Mouse (Mus musculus): ENCODE data around the gene Rasgef1b. TPM values are rescaled to one million over a fixed set of nuclear protein-coding genes. Genes with fewer than 3 reads are reported as not detected.

Gene Rasgef1b
- total and polyA plus RNA-seq, 2 experiments = 4.0 to 20.4 TPM

DNA sequence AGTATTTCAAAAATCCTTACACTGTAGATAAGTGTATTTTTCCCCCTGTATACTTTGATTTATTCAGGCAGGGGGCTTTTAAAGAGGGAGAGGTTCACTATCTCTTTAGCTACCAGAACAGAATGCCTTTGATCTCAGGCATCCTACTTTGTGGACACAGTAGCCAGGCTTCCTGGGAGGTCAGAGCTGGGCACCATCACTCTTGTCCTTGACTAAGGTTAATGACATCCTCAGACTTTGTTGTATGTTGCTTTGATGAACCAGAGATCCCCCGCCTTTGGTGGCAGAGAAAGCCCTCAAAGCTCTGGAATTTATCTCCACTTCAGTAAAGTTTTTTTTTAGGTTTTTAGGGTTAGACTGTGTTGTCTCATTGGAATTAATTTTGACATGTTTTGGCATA, 343.8 kb downstream of the Rasgef1b start:
- peaks cover 11% of the 10 kb centered on the region for H3K4me1 ChIP-seq (ENCODE audit: control insufficient read depth, insufficient read depth, low read length)
- H3K27ac ChIP-seq (replicated peaks; ENCODE audit: insufficient read depth, low read depth, low read length) = no peak overlapping the region
- no peaks in the 10 kb centered on the region for H3K27me3 ChIP-seq (ENCODE audit: control insufficient read depth, insufficient read depth, low read length)
- WGBS = 91% methylated on average over 1 of the region's 1 CpGs
- no peaks in the 10 kb centered on the region for H3K36me3 ChIP-seq (ENCODE audit: control insufficient read depth, insufficient read depth, low read length)
- TF ChIP-seq CTCF (IDR thresholded peaks at IDR 0.05; ENCODE audit: low read depth, low read length) = no peak
- TF ChIP-seq POLR2A (IDR thresholded peaks at IDR 0.05; ENCODE audit: extremely low read depth, insufficient read depth, low read length) = no peak
- H3K79me2 ChIP-seq (ENCODE audit: control insufficient read depth, insufficient read depth, low read length) = no peaks in the 10 kb centered on the region
- H3K4me3 ChIP-seq (ENCODE audit: insufficient read depth, low read depth, low read length) = no peak overlapping the region
- no peak for DNase-seq (ENCODE audit: extremely low read depth, low read depth, low spot score)
- H3K9ac ChIP-seq (ENCODE audit: low read depth, low read length) = no peak overlapping the region

GRCm38 (mm10) chr5:99383783-99384281, 345.0 kb downstream of the Rasgef1b start:
- H3K36me3 ChIP-seq (ENCODE audit: control insufficient read depth, insufficient read depth, low read length) = no peaks in the 10 kb centered on the region
- TF ChIP-seq CTCF (IDR thresholded peaks at IDR 0.05; ENCODE audit: low read depth, low read length) (no peak), POLR2A (IDR thresholded peaks at IDR 0.05; ENCODE audit: extremely low read depth, insufficient read depth, low read length) (no peak)
- H3K4me1 ChIP-seq (ENCODE audit: control insufficient read depth, insufficient read depth, low read length) = peaks cover 12% of the 10 kb centered on the region
- H3K4me3 ChIP-seq (ENCODE audit: insufficient read depth, low read depth, low read length) = no peak overlapping the region
- H3K27ac ChIP-seq (replicated peaks; ENCODE audit: insufficient read depth, low read depth, low read length) = no peak overlapping the region
- H3K79me2 ChIP-seq (ENCODE audit: control insufficient read depth, insufficient read depth, low read length) = no peaks in the 10 kb centered on the region
- WGBS = 88% methylated on average over 13 of the region's 13 CpGs
- no peak for DNase-seq (ENCODE audit: extremely low read depth, low read depth, low spot score)
- no peaks in the 10 kb centered on the region for H3K27me3 ChIP-seq (ENCODE audit: control insufficient read depth, insufficient read depth, low read length)
- no peak overlapping the region for H3K9ac ChIP-seq (ENCODE audit: low read depth, low read length)

GRCm38 (mm10) chr5:99382786-99383185, 346.1 kb downstream of the Rasgef1b start:
- WGBS = 52% methylated on average over 5 of the region's 5 CpGs
- Histone ChIP-seq H3K4me1 (ENCODE audit: control insufficient read depth, insufficient read depth, low read length) (peaks cover 2% of the 10 kb centered on the region; the same call in 1 of the 2 replicates), H3K4me3 (ENCODE audit: insufficient read depth, low read depth, low read length) (no peak overlapping the region), H3K27me3 (ENCODE audit: control insufficient read depth, insufficient read depth, low read length) (no peaks in the 10 kb centered on the region), H3K79me2 (ENCODE audit: control insufficient read depth, insufficient read depth, low read length) (no peaks in the 10 kb centered on the region), H3K9ac (ENCODE audit: low read depth, low read length) (no peak overlapping the region), H3K36me3 (ENCODE audit: control insufficient read depth, insufficient read depth, low read length) (no peaks in the 10 kb centered on the region), H3K27ac (replicated peaks; ENCODE audit: insufficient read depth, low read depth, low read length) (no peak overlapping the region)
- peak; percentile 60 for DNase-seq (ENCODE audit: extremely low read depth, low read depth, low spot score)
- TF ChIP-seq POLR2A (IDR thresholded peaks at IDR 0.05; ENCODE audit: extremely low read depth, insufficient read depth, low read length) (no peak), CTCF (IDR thresholded peaks at IDR 0.05; ENCODE audit: low read depth, low read length) (no peak)

GRCm38 (mm10) chr5:99381639-99382038, 347.2 kb downstream of the Rasgef1b start:
- H3K36me3 ChIP-seq (ENCODE audit: control insufficient read depth, insufficient read depth, low read length) = no peaks in the 10 kb centered on the region
- H3K79me2 ChIP-seq (ENCODE audit: control insufficient read depth, insufficient read depth, low read length) = no peaks in the 10 kb centered on the region
- 92% methylated on average over 2 of the region's 2 CpGs for WGBS
- no peaks in the 10 kb centered on the region for H3K27me3 ChIP-seq (ENCODE audit: control insufficient read depth, insufficient read depth, low read length)
- DNase-seq (ENCODE audit: extremely low read depth, low read depth, low spot score) = peak; percentile 58
- no peak for TF ChIP-seq CTCF (IDR thresholded peaks at IDR 0.05; ENCODE audit: low read depth, low read length)
- no peak for TF ChIP-seq POLR2A (IDR thresholded peaks at IDR 0.05; ENCODE audit: extremely low read depth, insufficient read depth, low read length)
- H3K4me1 ChIP-seq (ENCODE audit: control insufficient read depth, insufficient read depth, low read length) = peaks cover 2% of the 10 kb centered on the region; the same call in 1 of the 2 replicates
- no peak overlapping the region for H3K27ac ChIP-seq (replicated peaks; ENCODE audit: insufficient read depth, low read depth, low read length)
- no peak overlapping the region for H3K9ac ChIP-seq (ENCODE audit: low read depth, low read length)
- no peak overlapping the region for H3K4me3 ChIP-seq (ENCODE audit: insufficient read depth, low read depth, low read length)

DNA sequence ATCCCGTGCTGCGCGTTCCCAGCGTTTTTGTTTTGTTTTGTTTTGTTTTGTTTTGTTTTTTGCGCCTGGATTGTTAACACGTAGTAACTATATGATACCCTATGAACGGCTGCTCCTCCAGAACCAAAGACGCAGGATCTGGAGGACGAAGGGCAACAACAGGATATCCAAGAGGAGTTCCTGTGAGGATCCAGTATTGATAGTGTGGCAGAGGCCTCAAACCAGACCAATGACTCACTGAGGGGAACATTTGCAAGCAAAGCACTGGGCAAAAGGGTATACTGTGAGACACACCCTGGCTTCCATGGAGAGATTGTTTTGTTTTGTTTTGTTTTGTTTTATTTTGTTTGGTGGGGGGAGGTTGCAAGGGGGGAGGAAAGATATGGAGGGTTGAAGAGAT, 348.0 kb downstream of the Rasgef1b start:
- H3K4me1 ChIP-seq (ENCODE audit: control insufficient read depth, insufficient read depth, low read length) = peaks cover 2% of the 10 kb centered on the region; the same call in 1 of the 2 replicates
- no peak overlapping the region for H3K9ac ChIP-seq (ENCODE audit: low read depth, low read length)
- peak overlapping the region; percentile 7; the same call in 1 of the 2 replicates for H3K27ac ChIP-seq (replicated peaks; ENCODE audit: insufficient read depth, low read depth, low read length)
- H3K79me2 ChIP-seq (ENCODE audit: control insufficient read depth, insufficient read depth, low read length) = no peaks in the 10 kb centered on the region
- H3K36me3 ChIP-seq (ENCODE audit: control insufficient read depth, insufficient read depth, low read length) = no peaks in the 10 kb centered on the region
- H3K4me3 ChIP-seq (ENCODE audit: insufficient read depth, low read depth, low read length) = no peak overlapping the region
- no peak for TF ChIP-seq CTCF (IDR thresholded peaks at IDR 0.05; ENCODE audit: low read depth, low read length)
- TF ChIP-seq POLR2A (IDR thresholded peaks at IDR 0.05; ENCODE audit: extremely low read depth, insufficient read depth, low read length) = no peak
- DNase-seq (ENCODE audit: extremely low read depth, low read depth, low spot score) = no peak
- WGBS = 73% methylated on average over 9 of the region's 9 CpGs
- no peaks in the 10 kb centered on the region for H3K27me3 ChIP-seq (ENCODE audit: control insufficient read depth, insufficient read depth, low read length)

DNA sequence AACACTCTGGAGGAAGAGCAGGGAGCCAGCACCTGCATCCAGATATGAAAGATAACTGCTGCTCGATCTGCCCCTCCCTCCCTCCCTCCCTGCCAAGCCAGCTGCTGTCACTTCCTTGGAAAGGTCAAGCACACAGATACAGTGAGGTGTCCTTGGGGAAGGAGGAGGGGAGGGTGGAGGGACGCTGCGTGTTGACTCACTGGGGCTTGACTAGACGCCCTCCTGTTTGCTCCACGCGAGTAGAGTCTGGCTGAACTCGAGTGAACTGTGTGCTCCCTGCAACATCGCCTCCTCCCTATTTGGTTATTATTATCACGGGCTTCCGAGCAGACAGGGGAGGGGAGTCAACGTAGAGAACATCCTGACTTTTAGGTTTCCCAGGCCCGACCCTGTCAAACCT, 348.7 kb downstream of the Rasgef1b start:
- TF ChIP-seq POLR2A (IDR thresholded peaks at IDR 0.05; ENCODE audit: extremely low read depth, insufficient read depth, low read length) (no peak), CTCF (IDR thresholded peaks at IDR 0.05; ENCODE audit: low read depth, low read length) (no peak)
- Histone ChIP-seq H3K27ac (replicated peaks; ENCODE audit: insufficient read depth, low read depth, low read length) (no peak overlapping the region), H3K27me3 (ENCODE audit: control insufficient read depth, insufficient read depth, low read length) (no peaks in the 10 kb centered on the region), H3K4me3 (ENCODE audit: insufficient read depth, low read depth, low read length) (no peak overlapping the region), H3K36me3 (ENCODE audit: control insufficient read depth, insufficient read depth, low read length) (no peaks in the 10 kb centered on the region), H3K4me1 (ENCODE audit: control insufficient read depth, insufficient read depth, low read length) (peaks cover 4% of the 10 kb centered on the region; the same call in 1 of the 2 replicates), H3K79me2 (ENCODE audit: control insufficient read depth, insufficient read depth, low read length) (no peaks in the 10 kb centered on the region), H3K9ac (ENCODE audit: low read depth, low read length) (no peak overlapping the region)
- WGBS = 7% methylated on average over 12 of the region's 12 CpGs
- DNase-seq (ENCODE audit: extremely low read depth, low read depth, low spot score) = peak; percentile 59

Data from liver, adult 2 months (tissue).